Mouse (Mus musculus) embryonic stem cell, embryonic (primary cell): ENCODE results near the gene Map3k5.

Experiments used
- CTCF ChIA-PET, 4 experiments: fragments of 300-600 bp in 2 of 4; fragments of 350-600 bp in 2 of 4; sonication (Branson Sonifier 250); formaldehyde crosslinking; loops; one replicate each; lab custom pipeline; 2022; ENCODE audit warnings: inconsistent platforms in 2 of 4; lab: Charles Lee
- POLR2A ChIA-PET, 4 experiments: fragments of 300-600 bp in 2 of 4; fragments of 350-600 bp in 2 of 4; sonication (Branson Sonifier 250); formaldehyde crosslinking; loops; one replicate each; lab custom pipeline; 2022; ENCODE audit warnings: antibody characterized with exemption in 4 of 4, inconsistent platforms in 1 of 4; lab: Charles Lee

Gene Map3k5

DNA sequence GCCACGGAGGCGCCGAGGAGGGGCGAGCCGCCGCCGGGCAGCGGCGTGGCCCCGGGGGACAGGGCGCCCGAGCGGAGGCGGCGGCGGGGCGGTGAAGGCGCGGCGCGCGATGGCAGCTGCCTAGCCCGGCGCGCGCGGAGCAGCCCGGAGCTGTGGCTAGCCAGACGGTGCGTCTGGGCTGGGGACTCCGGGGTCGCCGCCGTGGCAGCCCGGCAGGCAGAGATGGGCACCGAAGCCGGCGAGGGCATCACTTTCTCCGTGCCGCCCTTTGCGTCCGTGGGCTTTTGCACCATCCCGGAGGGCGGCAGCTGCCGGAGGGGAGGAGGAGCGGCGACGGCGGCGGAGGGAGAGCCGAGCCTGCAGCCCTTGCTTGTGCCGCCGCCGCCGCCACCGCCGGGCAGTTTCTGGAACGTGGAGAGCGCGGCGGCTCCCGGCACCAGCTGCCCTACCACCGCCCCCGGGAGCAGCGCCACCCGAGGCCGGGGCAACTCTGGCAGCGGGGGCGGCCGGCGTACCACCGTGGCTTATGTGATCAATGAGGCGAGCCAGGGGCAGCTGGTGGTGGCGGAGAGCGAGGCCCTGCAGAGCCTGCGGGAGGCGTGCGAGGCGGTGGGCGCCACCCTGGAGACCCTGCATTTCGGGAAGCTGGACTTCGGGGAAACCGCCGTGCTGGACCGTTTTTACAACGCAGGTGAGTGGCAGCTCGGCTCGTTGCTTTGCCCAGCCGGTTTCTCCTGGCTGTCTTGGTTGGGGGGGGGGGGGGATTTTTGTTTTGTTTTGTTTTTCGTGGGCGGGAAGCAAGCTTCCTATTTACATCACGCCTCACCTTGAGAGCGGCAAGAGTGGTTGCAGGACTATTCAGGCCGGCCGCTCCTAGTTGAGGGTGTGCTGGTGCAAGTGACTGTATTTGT lies at the start of gene Map3k5:
Gene Map3k5 (plus strand): TSS at position 89 of the 911 bp plus-strand sequence.
- POLR2A ChIA-PET: interaction anchor here (0.6 to 1.9 kb wide), 21 partner anchors 20 to 993 kb away, joined by 3 to 15 read pairs (median 4); partner anchors contain the start of genes Bclaf1 (in 2 of the 4), Ifngr1 (in 1 of the 4), Il20ra (in 1 of the 4) and Slc35d3 (in 1 of the 4)

DNA sequence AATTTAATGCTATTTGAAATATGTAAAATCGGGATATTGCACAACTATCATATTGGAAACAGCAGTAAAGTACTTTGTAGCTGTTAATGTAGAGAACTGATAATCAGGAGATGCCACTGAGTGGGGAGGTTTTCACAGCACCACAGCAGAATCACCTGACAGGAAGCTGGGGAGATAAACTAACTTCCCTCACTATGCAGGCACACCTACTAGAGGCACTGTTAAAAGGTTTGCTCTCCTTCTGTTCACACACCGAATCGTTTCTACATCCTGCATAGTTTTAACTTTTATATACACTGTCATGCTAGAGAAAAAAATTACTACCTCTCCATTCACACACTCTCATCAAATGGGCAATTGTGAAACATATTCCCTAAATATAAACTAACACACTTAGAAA lies 48.0 kb upstream of the Map3k5 start:
- CTCF ChIA-PET: interaction anchor here in 2 of 4 experiments (0.6 to 2.6 kb wide), 2 partner anchors 178 to 311 kb away, joined by 3 to 9 read pairs; no protein-coding TSS in a partner anchor
- POLR2A ChIA-PET: interaction anchor here in 1 of 4 experiments (1.3 to 1.5 kb wide), 2 partner anchors 9 to 10 kb away, joined by 3 read pairs; no protein-coding TSS in a partner anchor

More for the DNA sequence above, at the start of gene Map3k5:
- CTCF ChIA-PET: interaction anchor here (0.6 to 1.9 kb wide), 29 partner anchors 12 to 733 kb away, joined by 3 to 15 read pairs (median 4); partner anchors contain the start of genes Map7 (in 1 of the 4), Pex7 (in 1 of the 4) and Slc35d3 (in 1 of the 4)

DNA sequence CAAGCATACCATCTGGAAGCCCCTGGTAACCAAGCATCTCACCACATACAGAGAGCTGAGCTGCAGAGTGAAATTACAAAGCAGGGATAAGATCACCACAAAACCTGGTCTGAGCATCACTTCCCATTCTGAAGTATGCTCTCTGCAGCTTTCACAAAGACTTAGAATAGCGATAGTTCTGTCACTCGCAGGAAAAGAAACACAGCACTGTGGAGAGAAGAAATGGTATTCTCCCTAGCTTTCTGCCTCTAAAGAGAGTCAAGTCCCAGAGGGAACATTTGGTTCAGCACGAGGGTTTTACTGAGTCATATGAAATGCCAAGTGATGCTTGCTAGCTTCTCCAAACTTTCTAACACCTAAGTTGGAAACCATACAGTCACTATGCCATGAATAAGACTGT lies 44.4 kb upstream of the Map3k5 start:
- POLR2A ChIA-PET: no interaction called here

DNA sequence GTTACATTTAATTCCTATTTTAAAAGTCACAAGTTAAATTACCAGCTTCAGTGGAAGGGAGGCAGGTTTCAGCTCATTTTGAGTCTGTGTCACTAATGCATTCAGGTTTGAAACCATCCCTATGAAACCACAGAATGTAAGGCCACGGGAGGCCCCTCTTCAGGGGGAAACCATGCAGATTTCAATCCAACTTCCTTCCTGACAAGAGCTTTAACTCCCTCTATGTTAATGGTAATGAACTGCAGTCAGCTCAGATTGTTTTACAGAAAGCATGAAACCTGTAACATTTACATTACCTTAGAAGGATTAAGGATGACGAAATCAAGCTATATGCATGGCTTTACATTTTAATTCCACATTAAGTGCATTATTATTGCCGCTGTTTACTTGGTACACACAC lies 42.6 kb upstream of the Map3k5 start:
- POLR2A ChIA-PET: interaction anchor here in 3 of 4 experiments (0.6 to 1.8 kb wide), 7 partner anchors 10 to 559 kb away, joined by 3 to 6 read pairs (median 5); partner anchors contain the start of genes Il20ra (in 1 of the 3) and Pex7 (in 1 of the 3)

More for the DNA sequence above, 44.4 kb upstream of the Map3k5 start:
- CTCF ChIA-PET: interaction anchor here in 2 of 4 experiments (0.5 to 1.2 kb wide), 3 partner anchors 60 to 217 kb away, joined by 3 read pairs; no protein-coding TSS in a partner anchor

DNA sequence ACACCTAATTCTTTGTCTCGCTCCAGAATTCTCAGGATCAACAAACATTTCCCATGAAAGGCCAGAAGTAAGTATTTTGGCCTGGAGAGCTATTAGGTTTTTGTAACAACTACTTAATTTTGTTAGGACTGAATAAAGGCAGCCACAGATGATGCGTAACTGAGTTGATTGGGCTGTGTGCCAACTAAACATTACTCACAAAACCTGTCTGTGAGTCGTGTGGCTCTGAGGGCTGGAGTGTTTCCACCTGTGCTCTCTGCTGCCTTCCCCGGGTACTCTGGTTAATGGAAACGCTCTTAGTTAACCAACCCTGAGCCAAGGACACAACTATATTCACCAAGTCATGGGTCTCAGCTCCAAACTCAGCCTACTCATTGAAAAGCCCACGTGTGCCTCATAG lies 41.1 kb upstream of the Map3k5 start:
- ChIA-PET CTCF (interaction anchor here in 3 of 4 experiments (0.7 to 2.4 kb wide), 6 partner anchors 41 to 200 kb away, joined by 3 to 13 read pairs (median 3); partner anchors contain the start of genes Il20ra (in 1 of the 3) and Map3k5 (in 1 of the 3)), POLR2A (interaction anchor here in 1 of 4 experiments (1.8 kb wide), 1 partner anchor 9 kb away, joined by 6 read pairs; no protein-coding TSS in a partner anchor)

More for the DNA sequence above, 42.6 kb upstream of the Map3k5 start:
- CTCF ChIA-PET: interaction anchor here (0.5 to 2.4 kb wide), 13 partner anchors 10 to 897 kb away, joined by 3 to 13 read pairs (median 5); partner anchors contain the start of genes Il20ra (in 3 of the 4), Pex7 (in 2 of the 4) and Map3k5 (in 1 of the 4)

DNA sequence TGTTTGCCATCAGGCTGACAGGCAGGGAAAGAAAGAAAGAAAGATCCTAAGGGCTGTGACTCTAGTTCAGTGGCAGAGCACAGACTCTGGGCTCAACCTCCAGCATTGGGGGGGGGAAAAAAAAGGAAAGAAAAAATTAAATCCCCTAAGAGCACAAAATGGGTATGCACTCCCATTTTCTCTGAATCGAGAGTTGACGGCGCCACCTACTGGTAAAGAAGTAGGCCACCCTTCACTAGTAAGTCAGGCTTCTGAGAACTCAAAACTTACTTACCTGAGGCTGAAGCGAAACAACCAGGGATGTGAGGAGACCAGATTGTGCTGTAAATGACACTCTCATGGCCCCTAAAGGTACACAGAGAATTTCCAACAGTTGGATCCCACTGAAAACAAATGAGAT lies 40.3 kb upstream of the Map3k5 start:
- CTCF ChIA-PET: no interaction called here
- POLR2A ChIA-PET: no interaction called here

DNA sequence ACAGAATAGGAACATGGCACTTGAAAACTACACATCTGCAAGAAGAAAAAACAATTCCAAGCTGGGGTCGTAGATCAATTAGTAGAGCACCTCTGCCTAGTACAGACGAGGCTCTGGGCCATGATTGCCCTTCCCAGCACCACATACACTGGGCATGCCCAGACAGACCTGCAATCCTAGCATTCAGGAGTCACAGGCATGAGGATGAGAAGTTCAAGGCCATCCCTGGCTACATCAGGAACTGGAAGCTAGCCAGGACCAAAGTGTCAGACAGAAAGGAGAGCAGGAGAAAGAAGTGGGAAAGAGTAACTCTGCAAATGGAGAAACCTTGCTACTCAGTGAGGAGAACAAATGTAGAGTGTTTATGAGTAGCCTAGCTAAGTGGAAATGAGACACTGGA lies 34.1 kb upstream of the Map3k5 start:
- CTCF ChIA-PET: no interaction called here
- POLR2A ChIA-PET: interaction anchor here in 1 of 4 experiments (0.9 to 1.0 kb wide), 2 partner anchors 17 to 50 kb away, joined by 3 read pairs; no protein-coding TSS in a partner anchor

DNA sequence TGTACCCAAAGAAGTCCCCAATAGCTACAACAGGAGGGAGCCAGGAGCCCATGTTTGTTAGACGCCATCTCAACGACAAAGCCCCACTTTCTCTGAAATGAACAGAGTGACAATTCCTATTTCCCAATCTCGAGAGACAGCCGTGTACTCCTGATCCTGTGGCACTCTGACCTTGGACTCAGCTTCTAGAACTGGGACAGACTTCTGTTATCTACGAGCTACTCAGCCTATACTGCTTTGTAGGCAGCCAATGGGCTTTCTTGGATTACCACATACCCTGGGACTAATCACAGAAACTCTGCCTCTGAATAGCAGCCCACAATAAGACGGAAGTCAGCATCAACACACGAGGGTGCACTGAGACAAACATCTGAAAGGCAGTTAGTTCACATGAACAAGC lies 32.3 kb upstream of the Map3k5 start:
- ChIA-PET POLR2A (interaction anchor here in 2 of 4 experiments (0.6 to 1.5 kb wide), 3 partner anchors 9 to 1289 kb away, joined by 4 to 6 read pairs (median 6); no protein-coding TSS in a partner anchor), CTCF (interaction anchor here in 2 of 4 experiments (0.8 to 1.4 kb wide), 2 partner anchors 10 to 171 kb away, joined by 3 to 6 read pairs; no protein-coding TSS in a partner anchor)

DNA sequence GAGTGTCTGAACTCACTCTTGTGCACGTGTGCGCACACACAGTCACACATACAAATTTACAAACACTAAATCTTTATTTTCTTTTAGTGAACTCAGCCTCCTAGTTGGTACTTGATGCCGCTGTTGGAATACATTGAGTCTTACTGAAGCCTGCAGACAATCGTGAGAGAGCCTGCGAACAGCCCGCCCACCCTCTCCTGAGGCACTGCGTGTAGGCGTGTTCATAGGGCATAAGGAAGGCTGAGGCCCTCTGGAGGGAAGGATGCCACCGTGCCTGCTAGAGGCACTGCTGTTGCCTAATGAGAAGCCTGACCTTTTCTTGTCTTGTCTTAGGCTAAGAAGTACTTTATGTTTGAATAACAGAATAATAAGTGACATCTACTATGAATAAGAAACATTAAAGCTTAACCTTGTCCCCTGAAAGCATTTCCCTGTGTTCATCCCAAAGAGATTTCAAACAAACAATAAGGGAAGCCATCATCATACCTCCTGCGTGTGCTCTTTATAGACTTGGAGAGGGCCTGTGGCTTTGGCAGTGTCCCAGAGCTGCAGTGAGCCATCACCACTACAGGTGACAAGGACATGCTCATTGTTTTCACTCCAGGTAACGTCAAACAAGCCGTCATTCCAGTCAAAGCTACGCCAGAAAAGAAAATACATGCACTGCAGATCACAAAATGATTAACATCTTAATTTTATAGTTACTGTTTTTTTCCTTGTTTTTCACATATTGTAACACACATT lies 30.0 kb upstream of the Map3k5 start:
- CTCF ChIA-PET: interaction anchor here in 1 of 4 experiments (0.6 to 0.7 kb wide), 2 partner anchors 21 to 410 kb away, joined by 6 read pairs; no protein-coding TSS in a partner anchor
- POLR2A ChIA-PET: interaction anchor here in 1 of 4 experiments (1.3 kb wide), 1 partner anchor 21 kb away, joined by 4 read pairs; no protein-coding TSS in a partner anchor

DNA sequence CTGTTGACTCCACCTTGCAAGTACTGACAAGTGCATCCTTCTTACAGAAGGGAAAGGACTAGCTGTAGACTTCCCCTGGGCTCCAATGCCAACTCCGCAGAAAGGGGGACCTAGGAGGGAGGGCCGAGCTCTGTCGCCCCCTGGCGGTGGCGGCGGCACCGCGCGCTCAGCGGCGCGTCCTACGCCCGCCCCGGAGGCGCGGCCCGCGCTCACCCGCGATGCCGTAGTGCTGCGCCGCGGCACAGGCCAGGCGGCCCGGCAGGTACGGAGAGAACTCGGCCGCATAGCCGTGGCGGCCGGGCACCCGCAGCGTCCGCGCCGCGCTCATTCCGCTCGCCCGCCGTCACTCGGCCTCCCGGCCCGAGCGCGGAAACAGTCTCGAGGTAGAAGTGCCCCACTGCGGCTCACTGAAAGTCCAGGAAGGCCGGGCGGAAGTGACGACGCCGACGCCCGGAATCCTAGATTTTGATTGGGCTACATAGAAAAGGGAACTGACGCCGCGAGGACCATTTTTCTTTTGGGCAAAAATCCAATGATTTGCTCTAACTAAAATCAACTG lies 26.9 kb upstream of the Map3k5 start, which contains the start of gene Pex7:
Gene Pex7 (minus strand): TSS at position 444 of the 559 bp plus-strand sequence.
- ChIA-PET CTCF (interaction anchor here (0.6 to 1.8 kb wide), 28 partner anchors 8 to 602 kb away, joined by 3 to 8 read pairs (median 3); partner anchors contain the start of genes Il20ra (in 2 of the 4), Map3k5 (in 1 of the 4) and Slc35d3 (in 1 of the 4)), POLR2A (interaction anchor here (0.6 to 1.0 kb wide), 13 partner anchors 9 to 316 kb away, joined by 3 to 4 read pairs (median 3); partner anchors contain the start of genes Slc35d3 (in 2 of the 4) and Ifngr1 (in 1 of the 4))

DNA sequence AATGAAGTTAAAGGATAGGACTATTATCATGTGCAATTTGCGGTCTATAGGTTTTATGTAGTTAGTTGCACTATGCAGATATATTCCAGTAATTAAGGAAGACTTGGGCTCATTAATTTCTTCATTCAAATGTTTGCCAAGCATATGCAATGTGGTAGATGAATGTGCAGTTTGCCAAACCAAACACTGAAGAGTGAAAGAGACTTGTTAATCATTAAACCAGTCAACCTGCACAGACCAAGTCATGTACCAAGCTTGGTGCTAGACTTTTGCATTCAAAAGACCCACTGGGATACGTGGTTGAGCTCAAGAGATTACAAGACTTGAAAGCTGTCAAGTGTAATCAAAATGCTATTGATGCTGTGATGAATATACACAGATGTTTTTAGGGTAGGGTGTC lies 26.2 kb upstream of the Map3k5 start:
- POLR2A ChIA-PET: no interaction called here
- CTCF ChIA-PET: interaction anchor here in 1 of 4 experiments (0.7 kb wide), 1 partner anchor 26 kb away, joined by 3 read pairs; the partner anchor contains the start of gene Map3k5

DNA sequence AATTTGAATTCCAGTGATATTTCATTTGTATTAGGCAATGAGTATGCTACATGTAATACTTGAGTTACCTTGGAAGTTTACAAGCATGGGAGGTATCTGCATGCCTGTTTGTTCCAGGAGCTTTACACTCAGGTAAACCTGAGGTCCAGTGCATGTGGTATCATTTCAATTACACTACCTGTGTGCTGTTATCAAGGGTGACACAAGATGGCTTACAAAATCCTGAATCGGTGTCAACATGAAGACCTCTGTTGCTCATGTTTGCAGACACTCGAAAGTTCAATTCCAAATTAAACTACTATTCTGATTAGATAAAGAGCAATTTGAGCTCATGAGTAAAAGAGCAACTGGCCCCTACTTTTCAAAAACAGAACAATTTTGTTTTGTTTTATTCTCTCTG lies 23.8 kb upstream of the Map3k5 start:
- ChIA-PET POLR2A (interaction anchor here in 1 of 4 experiments (1.8 kb wide), 1 partner anchor 24 kb away, joined by 4 read pairs; the partner anchor contains the start of gene Map3k5), CTCF (interaction anchor here in 1 of 4 experiments (0.7 kb wide), 1 partner anchor 162 kb away, joined by 3 read pairs; no protein-coding TSS in a partner anchor)

DNA sequence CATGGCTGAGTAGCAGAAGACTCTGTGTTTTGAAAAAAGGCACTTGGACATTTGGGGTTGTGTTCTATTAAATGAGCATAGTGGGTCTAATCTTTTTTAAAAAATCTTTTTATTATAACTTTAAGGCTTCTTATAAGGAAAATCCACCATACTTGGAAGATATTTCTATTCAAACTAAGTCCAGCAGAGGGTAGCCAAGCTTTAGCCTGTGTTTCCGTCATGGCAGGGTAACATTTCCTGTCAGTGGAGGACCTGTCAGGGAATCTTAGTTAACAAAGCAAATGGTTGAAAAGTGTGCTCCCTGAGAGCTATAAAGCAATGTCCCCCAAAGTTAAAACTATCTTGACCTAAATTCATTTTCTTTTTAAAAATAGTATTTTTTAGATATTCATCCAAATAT lies 22.7 kb upstream of the Map3k5 start:
- POLR2A ChIA-PET: no interaction called here
- CTCF ChIA-PET: interaction anchor here in 1 of 4 experiments (1.3 kb wide), 1 partner anchor 162 kb away, joined by 3 read pairs; no protein-coding TSS in a partner anchor

DNA sequence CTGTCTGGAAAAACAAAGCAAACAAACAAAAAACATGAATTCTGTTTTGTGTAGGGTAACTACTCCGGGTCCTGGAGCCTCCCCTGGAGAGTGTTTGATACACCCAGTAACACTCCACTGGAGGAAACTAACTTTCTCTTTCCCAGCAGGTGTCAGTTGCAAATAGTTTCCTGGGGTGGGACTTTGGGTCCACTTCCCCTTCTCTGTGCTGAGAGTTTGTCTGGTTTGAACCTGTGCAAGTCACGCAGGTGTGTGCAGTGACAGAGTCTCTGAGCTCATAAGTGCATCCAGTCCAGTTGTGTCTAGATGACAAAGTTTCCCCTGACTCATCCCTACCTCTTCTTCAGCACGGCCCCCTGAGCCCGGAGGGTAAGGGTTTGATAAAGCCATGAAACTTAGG lies 20.5 kb upstream of the Map3k5 start:
- CTCF ChIA-PET: interaction anchor here in 2 of 4 experiments (1.1 to 2.1 kb wide), 4 partner anchors 21 to 422 kb away, joined by 3 to 7 read pairs (median 4); partner anchors contain the start of gene Map3k5 (in 1 of the 2)
- POLR2A ChIA-PET: interaction anchor here in 3 of 4 experiments (0.5 to 1.5 kb wide), 4 partner anchors 21 to 205 kb away, joined by 3 to 4 read pairs (median 3); partner anchors contain the start of gene Map3k5 (in 1 of the 3)

DNA sequence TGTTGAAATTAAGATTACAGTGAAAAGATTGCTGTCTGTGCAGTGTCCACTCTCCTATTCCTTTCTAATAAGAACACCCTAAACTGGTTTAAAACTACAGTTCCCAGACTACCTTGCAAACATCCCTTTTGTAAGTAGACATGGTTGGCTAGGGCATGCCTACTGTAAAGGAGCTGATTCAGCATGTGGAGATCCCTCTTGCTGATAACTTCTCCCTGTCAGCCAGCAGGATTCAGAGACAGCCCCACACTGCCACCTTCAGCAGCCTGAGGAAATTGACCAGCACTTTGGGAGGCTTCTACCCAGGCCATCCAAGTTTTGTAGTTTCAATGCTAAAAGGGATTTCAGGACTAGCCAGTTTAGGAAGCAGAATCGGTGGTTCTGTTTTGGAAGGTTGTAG lies 19.0 kb upstream of the Map3k5 start:
- CTCF ChIA-PET: interaction anchor here in 2 of 4 experiments (0.6 to 2.2 kb wide), 8 partner anchors 8 to 207 kb away, joined by 3 to 12 read pairs (median 7); partner anchors contain the start of genes Il20ra (in 2 of the 2) and Pex7 (in 2 of the 2)
- POLR2A ChIA-PET: interaction anchor here (0.5 to 1.6 kb wide), 8 partner anchors 8 to 763 kb away, joined by 3 to 5 read pairs (median 3); partner anchors contain the start of gene Bclaf1 (in 1 of the 4)

DNA sequence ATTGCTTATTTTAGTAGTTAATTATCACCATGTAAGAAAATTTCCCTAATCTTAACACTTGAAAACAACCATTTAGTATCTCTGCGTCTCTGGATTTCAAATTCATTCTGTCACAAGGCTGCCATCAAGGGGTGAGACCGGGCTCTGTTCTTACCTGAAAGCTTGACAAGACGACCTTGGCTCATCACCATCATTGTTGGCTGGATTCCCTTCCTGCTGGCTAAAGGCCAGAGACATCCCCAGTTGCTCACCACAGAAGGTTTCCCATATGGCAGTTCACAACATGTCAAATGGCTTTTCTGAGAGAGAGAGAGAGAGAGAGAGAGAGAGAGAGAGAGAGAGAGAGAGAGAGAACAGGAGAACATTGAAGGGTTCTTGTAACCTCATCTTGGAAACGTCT lies 11.9 kb upstream of the Map3k5 start:
- ChIA-PET POLR2A (no interaction called here), CTCF (interaction anchor here in 1 of 4 experiments (1.3 kb wide), 1 partner anchor 12 kb away, joined by 6 read pairs; the partner anchor contains the start of gene Map3k5)
